Mouse (Mus musculus) limb, embryonic 14.5 days (tissue): Measurements from ENCODE around the gene Fggy. TPM values are rescaled to one million over a fixed set of nuclear protein-coding genes. Genes with fewer than 3 reads are reported as not detected.
A peak's percentile ranks its signal among the peaks of the same experiment; 100 is the strongest.

Experiments
- ATAC-seq: fragments of 200-750 bp; cut with Nextera tagmentation; 2 replicates; pipeline ENCODE4 v1.8.0; 2017; ENCODE audit warnings: low read depth, moderate number of reproducible peaks, moderate TSS enrichment; ENCODE audit not compliant: low FRiP score
- DNase-seq: peaks from one replicate; pipeline ENCODE4 v3.0.0-alpha.2; 2015; ENCODE audit warnings: low spot score
- H3K27ac ChIP-seq: fragments of 300-500 bp; sonication (generic); replicated peaks from 2 replicates; pipeline ENCODE4 v1.5.1; 2014; ENCODE audit warnings: low read depth, mild to moderate bottlenecking, low read length, moderate library complexity, mixed read lengths
- H3K27me3 ChIP-seq: fragments of 300-500 bp; sonication (generic); 2 replicates; pipeline ENCODE4 v1.6.1; 2014; ENCODE audit warnings: low read length, mixed read lengths; ENCODE audit not compliant: control insufficient read depth, insufficient read depth
- H3K36me3 ChIP-seq: fragments of 300-500 bp; sonication (generic); 2 replicates; pipeline ENCODE4 v1.6.1; 2014; ENCODE audit warnings: mild to moderate bottlenecking, low read length, moderate library complexity, mixed read lengths; ENCODE audit not compliant: control insufficient read depth, insufficient read depth
- H3K4me1 ChIP-seq: fragments of 300-500 bp; sonication (generic); 2 replicates; pipeline ENCODE4 v1.6.1; 2014; ENCODE audit warnings: antibody characterized with exemption, low read length, mixed read lengths; ENCODE audit not compliant: control insufficient read depth, insufficient read depth
- H3K4me2 ChIP-seq: fragments of 300-500 bp; sonication (generic); replicated peaks from 2 replicates; pipeline ENCODE4 v1.6.1; 2014; ENCODE audit warnings: low read depth, mild to moderate bottlenecking, low read length, moderate library complexity; ENCODE audit not compliant: severe bottlenecking
- H3K4me3 ChIP-seq: fragments of 300-500 bp; sonication (generic); replicated peaks from 2 replicates; pipeline ENCODE4 v1.5.1; 2014; ENCODE audit warnings: low read length
- H3K9ac ChIP-seq: fragments of 300-500 bp; sonication (generic); 2 replicates; pipeline ENCODE4 v1.6.1; 2014; ENCODE audit warnings: mild to moderate bottlenecking, low read depth, low read length, moderate library complexity; ENCODE audit not compliant: severe bottlenecking
- H3K9me3 ChIP-seq: fragments of 300-500 bp; sonication (generic); 2 replicates; pipeline ENCODE4 v1.6.1; 2016; ENCODE audit warnings: low read length; ENCODE audit not compliant: control insufficient read depth
- POLR2A ChIP-seq: fragments of 200-500 bp; IDR thresholded peaks from 2 replicates; pipeline ENCODE4 v1.8.0; 2012; ENCODE audit warnings: inconsistent platforms, mild to moderate bottlenecking, moderate library complexity, borderline replicate concordance; ENCODE audit not compliant: insufficient read depth, insufficient read length; ENCODE audit errors: extremely low read depth
- WGBS: fragments of 180-500 bp; shearing (Covaris S2); extraction: QIAGEN DNeasy Blood & Tissue Kit; methylation state at CpG from one replicate; pipeline ENCODE4 v1.1.7; 2014; 5-methylcytosine and 5-hydroxymethylcytosine counted together
- polyA plus RNA-seq, 2 experiments: library from polyadenylated mRNA; depleted of rRNA in 1 of 2; stranded (reverse) in 1 of 2; unstranded in 1 of 2; fragments of >200 nt; fragmentation: Nextera tagmentation in 1 of 2; extraction: Ambion mirVana in 1 of 2; gene quantifications; 2 replicates each; pipeline versions ENCODE4 v1.2.1 to v1.2.3; 2012 to 2014

Fggy gene
- polyA plus RNA-seq, 2 experiments, result 5.7 to 7.8 TPM

GRCm38 (mm10) chr4:95830320-95830719 lies 273.0 kb downstream of the Fggy start:
- 84% methylated on average over 2 of the region's 2 CpGs for WGBS
- no peak for ATAC-seq
- no peak overlapping the region for H3K27ac ChIP-seq
- H3K9ac ChIP-seq, result no peak overlapping the region
- H3K9me3 ChIP-seq, result no peaks in the 10 kb centered on the region
- no peaks in the 10 kb centered on the region for H3K27me3 ChIP-seq
- no peaks in the 10 kb centered on the region for H3K4me1 ChIP-seq
- H3K36me3 ChIP-seq, result no peaks in the 10 kb centered on the region
- TF ChIP-seq POLR2A, result no peak
- no peak overlapping the region for H3K4me2 ChIP-seq
- no peak overlapping the region for H3K4me3 ChIP-seq
- no peak for DNase-seq

- 72% methylated on average over 1 of the region's 1 CpGs for WGBS
- Histone ChIP-seq H3K27me3 (no peaks in the 10 kb centered on the region), H3K4me1 (no peaks in the 10 kb centered on the region), H3K27ac (no peak overlapping the region), H3K9ac (no peak overlapping the region), H3K36me3 (no peaks in the 10 kb centered on the region), H3K4me3 (no peak overlapping the region), H3K9me3 (no peaks in the 10 kb centered on the region), H3K4me2 (no peak overlapping the region)
- no peak for ATAC-seq
- TF ChIP-seq POLR2A, result no peak
- DNase-seq, result no peak
Measured at GRCm38 (mm10) chr4:95839860-95840259, 282.6 kb downstream of the Fggy start.

GRCm38 (mm10) chr4:95840389-95841053 lies 283.2 kb downstream of the Fggy start:
- Histone ChIP-seq H3K9me3 (no peaks in the 10 kb centered on the region), H3K4me2 (no peak overlapping the region), H3K9ac (no peak overlapping the region), H3K4me1 (peaks cover 2% of the 10 kb centered on the region; the same call in 1 of the 2 replicates), H3K27ac (no peak overlapping the region), H3K36me3 (no peaks in the 10 kb centered on the region), H3K4me3 (no peak overlapping the region), H3K27me3 (no peaks in the 10 kb centered on the region)
- DNase-seq (no peak), ATAC-seq (no peak)
- TF ChIP-seq POLR2A, result no peak
- WGBS, result 88% methylated on average over 6 of the region's 6 CpGs

GRCm38 (mm10) chr4:95845981-95846617 lies 288.8 kb downstream of the Fggy start:
- Histone ChIP-seq H3K27me3 (no peaks in the 10 kb centered on the region), H3K4me2 (no peak overlapping the region), H3K36me3 (no peaks in the 10 kb centered on the region), H3K9ac (no peak overlapping the region), H3K4me1 (peaks cover 19% of the 10 kb centered on the region), H3K9me3 (no peaks in the 10 kb centered on the region), H3K4me3 (no peak overlapping the region), H3K27ac (peak overlapping the region; percentile 65)
- WGBS, result 39% methylated on average over 6 of the region's 6 CpGs
- DNase-seq (peak; percentile 32), ATAC-seq (peak; percentile 30; the same call in 1 of the 2 replicates)
- no peak for TF ChIP-seq POLR2A

GRCm38 (mm10) chr4:95847219-95847618 lies 289.9 kb downstream of the Fggy start:
- no peak for TF ChIP-seq POLR2A
- DNase-seq, result no peak
- Histone ChIP-seq H3K4me3 (no peak overlapping the region), H3K27me3 (no peaks in the 10 kb centered on the region), H3K9ac (no peak overlapping the region), H3K4me1 (peaks cover 19% of the 10 kb centered on the region), H3K4me2 (no peak overlapping the region), H3K27ac (0 out of 2 replicates have a peak overlapping the region, but pooled peaks have one; percentile 65), H3K36me3 (no peaks in the 10 kb centered on the region), H3K9me3 (no peaks in the 10 kb centered on the region)
- no peak for ATAC-seq

GRCm38 (mm10) chr4:95847664-95848063 lies 290.4 kb downstream of the Fggy start:
- H3K9ac ChIP-seq, result no peak overlapping the region
- no peak for DNase-seq
- H3K36me3 ChIP-seq, result no peaks in the 10 kb centered on the region
- WGBS, result 81% methylated on average over 3 of the region's 3 CpGs
- no peak overlapping the region for H3K4me2 ChIP-seq
- H3K27ac ChIP-seq, result no peak overlapping the region
- H3K4me1 ChIP-seq, result peaks cover 19% of the 10 kb centered on the region
- no peak for TF ChIP-seq POLR2A
- no peak for ATAC-seq
- H3K9me3 ChIP-seq, result no peaks in the 10 kb centered on the region
- H3K4me3 ChIP-seq, result no peak overlapping the region
- no peaks in the 10 kb centered on the region for H3K27me3 ChIP-seq
